Mouse (Mus musculus): ENCODE data around the gene Ppp3ca. TPM values are rescaled to one million over a fixed set of nuclear protein-coding genes. Genes with fewer than 3 reads are reported as not detected.

Gene Ppp3ca
- total RNA-seq, 2 experiments from 2014 or later: 62.0 to 63.1 TPM

DNA sequence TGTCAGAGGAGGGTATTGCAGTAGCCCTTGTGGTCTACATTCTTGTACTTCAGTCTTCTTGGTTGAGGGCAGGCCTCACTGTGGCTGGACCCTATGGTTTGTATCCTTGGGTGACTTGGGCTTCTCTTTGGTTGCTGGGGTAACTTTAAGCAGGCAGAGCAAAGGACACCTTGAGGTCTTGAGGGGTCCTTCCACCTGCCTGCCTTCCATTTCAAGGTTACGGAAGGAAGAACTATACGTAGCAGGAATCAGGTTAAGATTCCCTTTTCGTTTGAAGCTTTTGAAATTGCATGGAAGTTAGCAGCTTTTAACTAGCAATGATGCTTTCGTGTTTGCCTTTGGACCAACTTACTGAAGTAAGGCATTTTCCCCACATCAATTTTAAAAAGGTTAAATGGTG, 51.3 kb downstream of the Ppp3ca start:
- DNase-seq (ENCODE audit: low spot score in 2 of 2): no peak

DNA sequence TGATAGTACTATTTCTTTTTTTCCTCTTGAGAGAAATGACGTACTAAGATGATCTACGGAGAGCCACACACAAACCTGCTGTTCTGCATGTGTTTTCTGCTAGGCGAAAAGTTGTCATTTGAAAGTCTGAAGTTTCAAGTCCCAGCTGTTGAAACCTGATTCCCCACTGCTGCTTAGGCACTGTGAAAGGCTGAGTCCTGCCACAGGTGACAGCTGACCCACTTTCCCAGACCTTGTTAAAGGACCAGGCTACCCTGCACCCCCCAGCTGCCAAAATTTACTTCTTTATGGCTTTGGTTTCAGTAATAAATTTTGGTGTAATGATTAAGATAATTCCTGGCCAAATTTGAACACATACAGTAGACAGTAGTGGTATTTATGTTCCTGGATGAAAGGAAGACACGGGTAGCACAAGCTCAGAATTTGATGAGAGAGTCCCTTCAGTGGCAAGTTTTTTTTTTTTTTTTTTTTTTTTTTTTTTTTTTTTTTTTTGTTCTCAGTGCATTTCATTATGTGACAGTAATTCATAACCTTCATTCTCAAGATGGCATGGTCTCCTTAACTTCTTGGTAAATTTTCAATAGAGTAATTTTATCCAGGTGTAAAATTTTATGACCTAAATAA, 52.0 kb downstream of the Ppp3ca start:
- no peak for DNase-seq (ENCODE audit: low spot score in 2 of 2)

DNA sequence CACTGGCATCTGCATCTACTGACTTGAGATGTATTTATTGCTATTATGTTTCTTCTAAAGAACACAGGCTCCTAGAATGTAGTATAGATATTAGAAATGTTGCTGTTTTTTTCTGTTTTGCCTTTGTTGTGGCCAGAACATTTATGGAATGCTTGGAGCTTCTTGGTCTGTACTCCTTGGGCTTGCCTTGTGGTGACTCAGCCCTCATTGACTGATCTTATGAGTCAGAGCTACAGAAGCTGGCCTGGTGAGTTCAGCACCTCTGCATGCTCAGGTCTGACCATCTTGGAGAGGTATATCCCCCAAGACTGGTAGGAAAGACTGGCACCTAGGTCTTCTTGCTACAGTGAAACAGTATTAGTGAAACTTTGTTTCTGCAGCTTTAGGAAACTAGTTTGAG, 52.6 kb downstream of the Ppp3ca start:
- DNase-seq (ENCODE audit: low spot score in 2 of 2): no peak

DNA sequence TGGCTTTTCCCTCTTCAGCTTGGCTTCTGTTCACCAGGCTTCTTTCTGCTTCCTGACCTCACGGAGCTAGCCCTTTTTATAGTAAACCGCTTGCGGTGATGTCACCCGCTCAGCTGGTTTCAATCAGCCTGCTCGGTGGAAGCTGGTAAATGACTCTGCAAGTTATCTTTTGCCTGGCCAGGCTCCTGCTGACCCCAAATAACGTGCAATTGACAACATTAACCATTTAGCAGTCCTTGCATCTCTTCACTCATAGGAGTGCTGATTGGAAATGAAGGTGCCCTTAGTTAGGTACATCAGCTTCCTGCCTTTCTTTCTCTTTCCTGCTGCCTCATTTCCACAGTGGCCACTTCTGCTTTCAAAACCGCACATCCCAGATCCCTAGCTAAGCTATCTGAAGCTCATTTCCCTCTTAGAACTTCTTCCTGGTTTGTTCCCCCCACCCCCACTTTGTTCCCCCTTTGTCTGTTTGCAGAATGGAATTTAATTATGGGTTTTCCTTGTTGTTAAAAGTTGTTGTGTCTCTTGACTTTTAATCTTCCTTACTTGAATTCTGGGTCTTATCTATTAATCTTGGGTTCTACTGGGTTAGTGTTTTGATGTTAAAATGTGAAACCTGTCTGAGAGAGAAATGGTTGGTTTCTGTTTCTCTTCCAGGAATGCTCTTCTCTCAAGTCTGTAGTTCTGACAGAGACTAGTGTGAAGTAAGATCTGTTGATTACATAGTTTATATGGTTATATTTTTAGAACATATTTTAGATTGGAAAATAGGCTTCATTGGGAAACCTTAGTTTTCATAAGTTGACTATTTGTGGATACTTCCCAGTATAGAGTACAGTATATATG, 55.6 kb downstream of the Ppp3ca start:
- DNase-seq (ENCODE audit: low spot score in 2 of 2): no peak

DNA sequence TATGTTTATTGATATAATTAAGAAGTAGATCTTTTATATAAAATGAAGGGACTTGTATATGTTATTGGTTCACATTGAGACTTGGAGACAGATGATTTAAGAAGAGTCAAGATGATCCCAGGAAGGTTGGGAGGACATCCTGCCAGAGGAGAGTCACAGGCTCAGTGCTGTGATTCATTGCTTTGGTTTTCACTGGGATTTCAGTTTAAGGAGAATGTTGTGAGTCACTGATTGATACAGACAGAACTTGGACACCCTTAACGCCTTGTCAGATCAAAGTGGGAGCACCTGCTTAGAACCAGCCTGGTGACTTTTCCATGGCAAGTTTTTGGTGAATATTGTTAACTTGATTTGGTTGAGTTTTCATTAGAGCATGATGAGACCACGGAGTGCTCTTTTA, 58.0 kb downstream of the Ppp3ca start:
- DNase-seq (ENCODE audit: low spot score in 2 of 2): no peak

DNA sequence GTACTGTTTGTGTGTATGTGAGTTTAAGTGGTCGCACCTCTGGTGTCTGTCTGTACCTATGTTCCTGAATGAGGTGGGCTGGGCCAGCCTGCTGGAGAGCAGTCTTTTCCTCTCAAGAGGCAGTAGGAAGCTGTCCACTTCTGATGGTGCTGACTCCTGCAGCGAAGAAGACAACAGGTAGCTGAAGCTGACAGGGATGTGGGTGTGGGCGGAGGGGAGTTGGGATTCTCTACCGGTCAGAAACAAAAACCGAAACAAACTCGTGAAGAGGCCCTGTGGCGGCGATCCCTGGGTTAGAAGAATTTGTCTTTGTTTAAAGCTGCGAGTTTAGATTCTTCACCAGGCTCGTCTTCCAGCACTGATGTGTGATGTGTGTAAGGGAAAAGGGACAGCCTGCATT, 60.1 kb downstream of the Ppp3ca start:
- no peak for DNase-seq (ENCODE audit: low spot score in 2 of 2)

DNA sequence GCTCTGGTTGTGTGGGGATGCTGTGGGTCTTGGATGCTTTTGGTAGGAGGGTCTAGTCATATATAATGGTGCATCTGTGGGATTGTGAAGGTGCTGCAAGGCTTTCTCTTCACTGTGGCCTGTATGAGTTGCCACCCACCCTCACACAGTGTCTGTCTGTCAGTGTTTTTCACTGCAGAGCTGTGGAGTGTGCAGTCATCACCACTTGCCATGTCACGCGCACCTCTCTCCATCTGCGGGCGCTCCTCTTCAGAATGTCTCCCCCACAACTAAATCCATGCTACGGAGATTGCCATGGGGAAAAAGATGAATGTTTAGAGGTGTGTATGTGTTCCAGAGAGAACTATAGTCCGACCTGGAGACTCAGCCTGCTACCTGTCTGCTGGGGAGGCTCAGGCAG, 61.7 kb downstream of the Ppp3ca start:
- DNase-seq (ENCODE audit: low spot score in 2 of 2): no peak

DNA sequence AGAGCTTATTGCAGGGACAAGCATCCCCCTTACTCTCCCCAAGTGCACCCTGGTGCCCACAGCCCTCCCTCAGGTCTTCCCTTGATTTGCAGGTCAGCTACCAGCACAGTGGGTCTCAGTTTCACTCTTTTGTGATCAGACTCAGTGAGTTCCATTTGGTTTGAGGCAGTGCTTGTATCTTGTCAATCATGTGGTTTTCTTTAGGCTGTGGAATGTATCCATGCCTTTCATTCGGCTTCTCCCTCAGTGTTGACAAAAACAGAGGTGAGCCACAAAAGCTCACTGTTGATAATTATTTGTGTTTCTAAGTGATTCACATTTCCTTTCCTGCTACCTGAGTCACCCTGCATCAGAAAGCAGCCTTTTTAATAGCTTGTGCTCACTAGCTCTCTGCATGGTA, 66.1 kb downstream of the Ppp3ca start:
- DNase-seq (ENCODE audit: low spot score in 2 of 2): no peak

DNA sequence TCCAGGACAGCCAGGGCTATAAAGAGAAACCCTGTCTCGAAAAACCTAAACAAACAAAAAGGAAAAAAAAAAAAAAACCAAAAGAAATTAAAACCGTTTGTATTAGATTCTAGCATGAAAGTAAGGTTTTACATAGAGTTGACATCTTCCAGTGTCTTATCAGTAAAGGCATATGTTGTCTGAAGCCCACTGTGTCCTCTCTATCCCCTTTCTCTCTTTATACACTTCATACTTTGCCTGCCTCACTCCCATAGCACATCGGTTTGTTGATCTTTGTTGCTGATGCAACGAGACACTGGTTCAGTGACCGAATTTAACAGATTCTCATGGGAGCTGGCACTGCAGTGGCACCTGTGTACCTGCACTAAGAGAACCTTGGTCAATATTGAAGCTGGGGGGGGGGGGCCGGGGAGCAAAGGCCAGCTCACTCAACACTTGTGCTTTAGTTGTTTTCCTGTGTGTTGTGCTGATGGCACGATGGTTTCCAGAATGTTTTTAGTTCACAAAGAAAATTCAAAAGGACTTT, 66.9 kb downstream of the Ppp3ca start:
- no peak for DNase-seq (ENCODE audit: low spot score in 2 of 2)

DNA sequence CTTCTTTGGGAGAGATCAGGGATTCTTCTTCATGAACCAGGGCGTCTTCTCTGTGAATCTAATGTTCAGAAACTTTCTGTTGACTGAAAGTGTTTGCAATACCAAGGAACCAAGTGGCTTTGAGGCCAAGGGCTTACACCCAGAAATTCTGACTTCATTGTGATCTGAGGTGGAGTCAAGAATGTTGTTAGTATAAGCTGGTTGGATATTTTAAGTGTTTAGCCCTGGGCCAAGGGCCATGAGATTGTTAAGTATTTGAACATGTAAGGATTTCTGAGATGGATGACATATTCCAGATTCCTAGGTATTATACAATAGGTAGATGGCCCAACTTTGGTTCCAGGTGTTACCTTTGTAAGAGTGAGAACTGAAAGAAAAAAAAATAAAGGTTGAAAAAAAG, 68.5 kb downstream of the Ppp3ca start:
- no peak for DNase-seq (ENCODE audit: low spot score in 2 of 2)

DNA sequence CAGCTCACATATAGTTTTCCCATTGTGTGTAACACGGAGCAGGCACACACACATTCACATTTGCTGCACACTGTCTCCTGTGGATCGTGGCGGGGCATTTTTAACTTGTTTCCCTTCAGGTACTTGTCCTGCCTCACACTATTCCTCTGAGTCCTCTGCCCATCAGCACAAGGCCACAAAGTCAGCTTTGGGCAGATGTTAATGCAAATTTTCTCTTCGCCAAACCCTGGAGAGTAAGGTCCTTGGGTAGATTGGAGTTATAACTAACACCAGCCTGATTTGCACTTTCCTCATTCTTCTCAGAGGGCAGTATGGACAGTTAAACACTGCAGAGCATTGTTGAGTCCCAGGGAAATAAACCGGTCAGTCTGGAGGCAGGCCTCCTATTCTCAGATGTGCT, 69.0 kb downstream of the Ppp3ca start:
- no peak for DNase-seq (ENCODE audit: low spot score in 2 of 2)

DNA sequence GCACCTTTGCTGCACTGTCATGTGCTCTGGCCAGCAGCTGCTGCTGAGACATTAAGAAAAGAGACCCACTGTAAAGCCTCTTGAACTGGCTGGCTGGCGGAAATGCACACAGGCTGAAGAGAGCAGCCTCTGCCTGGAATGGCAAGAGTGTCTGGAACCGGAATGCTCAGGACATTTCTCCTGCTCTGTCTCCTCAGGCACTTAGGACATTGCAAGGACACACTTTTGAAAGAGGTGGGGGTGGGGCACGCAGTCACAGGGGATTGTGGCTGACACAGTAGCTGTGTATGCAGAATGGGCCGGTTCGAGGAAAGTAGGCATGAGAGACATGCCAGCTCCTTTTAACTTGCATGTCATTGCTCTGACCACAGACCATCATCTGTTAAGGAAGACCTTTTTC, 71.7 kb downstream of the Ppp3ca start:
- DNase-seq (ENCODE audit: low spot score in 2 of 2): no peak

DNA sequence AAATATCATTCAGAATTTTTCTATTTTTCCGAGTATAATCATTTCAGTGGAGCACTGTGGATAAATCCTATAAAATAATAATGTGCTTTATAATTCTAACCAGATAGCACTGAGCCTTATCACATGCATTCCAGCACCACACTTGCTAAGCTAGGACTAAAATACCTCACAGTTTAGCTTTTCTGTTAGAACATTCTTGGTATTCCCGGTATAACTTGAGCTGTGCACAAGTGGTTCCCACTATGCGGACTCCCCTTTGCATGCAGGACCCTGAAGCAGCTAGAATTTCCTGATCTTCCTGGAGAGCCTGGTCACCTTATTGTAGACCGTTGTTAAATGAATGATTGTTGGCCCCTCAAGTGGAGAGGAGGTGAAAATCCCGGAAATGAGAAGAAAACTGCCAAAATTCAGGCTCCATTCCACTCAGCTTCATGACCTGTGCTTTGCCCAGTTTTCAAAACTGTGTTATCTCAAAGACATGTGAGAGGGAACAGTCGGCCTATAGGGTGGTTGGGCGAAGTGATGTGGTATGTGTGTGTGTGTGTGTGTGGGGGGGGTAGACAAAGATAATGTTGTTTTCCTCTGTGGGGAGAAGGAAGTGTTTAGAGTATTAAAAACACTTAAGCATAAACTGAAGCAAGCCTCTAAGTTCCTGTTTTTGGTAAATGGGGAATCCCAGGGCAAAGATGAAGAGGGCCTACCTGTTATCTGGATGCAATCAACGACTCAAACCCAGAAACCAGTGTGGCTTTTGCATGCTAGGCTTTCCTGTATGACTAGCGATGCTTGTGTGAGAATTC, 72.5 kb downstream of the Ppp3ca start:
- DNase-seq (ENCODE audit: low spot score in 2 of 2): no peak

DNA sequence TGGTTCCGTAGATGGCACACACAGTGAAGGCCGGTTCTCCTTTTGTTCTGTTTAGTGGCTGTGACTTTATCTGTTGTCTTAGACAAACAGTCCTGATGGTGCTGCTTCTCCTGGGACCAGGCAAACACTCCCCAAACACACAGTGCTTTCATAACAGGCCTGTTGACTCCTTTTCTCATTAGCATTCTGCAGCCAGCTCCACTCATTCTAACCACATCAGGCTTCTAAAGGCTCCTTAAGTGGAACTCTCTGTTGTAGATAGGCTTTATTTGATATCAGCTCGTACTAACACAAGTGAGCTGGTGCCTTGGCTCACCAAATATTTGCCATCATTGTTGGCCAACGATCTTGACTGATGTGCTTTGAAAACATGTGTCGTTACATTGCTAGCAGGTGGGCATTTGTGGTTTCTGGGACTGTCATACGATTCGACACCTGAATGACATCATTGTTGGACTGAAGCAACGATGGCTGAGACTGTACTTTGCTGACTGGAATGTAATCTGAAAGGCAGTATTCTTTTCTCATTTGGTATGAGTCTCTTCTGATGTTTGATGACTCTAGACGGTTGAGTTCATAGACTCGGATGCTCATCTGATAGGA, 74.5 kb downstream of the Ppp3ca start:
- DNase-seq (ENCODE audit: low spot score in 2 of 2): no peak

DNA sequence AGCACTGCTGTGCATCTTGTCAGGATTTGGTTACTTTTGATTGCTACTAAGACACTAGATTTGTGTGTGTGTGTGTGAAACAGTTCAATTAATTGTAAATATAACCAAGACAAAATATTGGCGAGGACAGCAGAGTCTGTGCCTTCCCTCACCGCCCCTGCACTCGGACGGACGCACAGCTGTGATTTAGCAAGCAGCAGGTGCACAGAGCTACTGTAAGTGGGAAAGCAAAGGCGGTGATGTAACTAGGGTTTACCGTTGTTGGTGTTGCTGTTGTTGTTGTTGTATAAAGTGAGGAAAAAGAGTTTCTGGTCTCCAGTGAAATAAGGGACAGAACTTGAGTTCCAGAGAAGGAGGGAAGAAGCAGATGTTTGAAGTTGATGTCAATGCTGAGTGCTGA, 75.5 kb downstream of the Ppp3ca start:
- no peak for DNase-seq (ENCODE audit: low spot score in 2 of 2)

DNA sequence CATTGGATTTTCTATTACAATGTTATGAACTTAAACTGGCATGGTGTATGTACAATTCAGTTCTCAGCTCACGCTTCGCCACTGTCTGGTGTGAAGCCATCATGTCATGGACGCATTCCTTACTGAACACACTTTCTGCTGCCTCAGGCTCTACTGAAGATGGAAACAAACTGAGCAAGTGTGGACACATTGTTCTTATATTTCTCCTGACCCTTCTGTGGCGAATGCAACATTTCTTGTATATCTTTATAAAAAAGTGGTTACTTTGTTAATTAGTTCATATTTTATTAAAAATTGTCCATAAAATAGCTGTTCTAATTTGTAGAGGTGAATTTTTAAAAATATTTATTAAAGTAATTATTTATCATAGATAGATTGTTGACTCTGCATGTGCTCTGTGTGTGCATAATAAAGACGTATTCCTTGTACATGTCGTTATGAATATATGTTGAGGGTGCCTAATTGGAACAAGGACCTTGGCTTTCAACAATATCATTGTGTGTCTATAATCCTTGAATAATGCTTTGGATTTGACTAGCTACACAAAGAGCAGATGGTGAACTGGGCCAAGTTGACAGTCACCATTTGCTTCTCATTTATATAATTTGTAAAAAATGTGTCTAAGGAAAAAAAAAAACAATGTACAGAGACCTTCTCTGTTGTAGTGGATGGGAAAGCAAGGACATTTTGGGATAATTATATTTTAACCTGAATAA, 79.0 kb downstream of the Ppp3ca start:
- DNase-seq (ENCODE audit: low spot score in 2 of 2): no peak

DNA sequence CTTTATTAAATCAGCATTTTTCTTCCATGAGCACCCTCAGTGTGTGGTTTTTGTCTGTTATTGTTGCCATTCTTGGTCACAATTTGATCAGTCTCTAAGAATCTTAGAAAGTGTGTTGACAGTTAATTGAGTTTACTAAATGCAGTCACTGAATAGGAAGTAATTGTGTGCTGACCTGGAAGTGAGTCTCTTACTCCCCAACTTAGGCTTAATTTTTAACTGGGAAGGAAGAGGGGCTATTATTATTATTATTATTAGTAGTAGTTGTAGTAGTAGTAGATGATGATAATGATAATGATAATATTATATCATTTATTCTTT, 79.5 kb downstream of the Ppp3ca start:
- no peak for DNase-seq (ENCODE audit: low spot score in 2 of 2)

DNA sequence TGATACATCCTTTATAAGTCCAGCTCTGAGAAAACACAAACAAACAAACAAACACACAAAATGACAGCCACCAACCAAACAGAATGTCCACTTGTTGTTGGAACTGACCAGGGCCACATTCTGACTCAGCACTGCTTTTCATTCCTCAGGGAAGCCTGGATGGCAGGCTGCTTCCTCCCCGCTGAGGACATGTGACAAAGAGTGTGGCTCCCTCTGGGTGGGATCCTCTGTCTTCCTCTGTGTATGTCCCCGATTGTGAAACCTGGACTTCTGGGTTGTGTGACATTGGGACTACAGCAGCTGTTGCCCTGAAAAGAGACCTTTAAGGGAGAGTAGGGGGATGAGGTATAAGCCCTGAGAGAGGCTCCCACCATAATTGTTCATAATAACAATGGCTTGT, 80.0 kb downstream of the Ppp3ca start:
- DNase-seq (ENCODE audit: low spot score in 2 of 2): no peak

DNA sequence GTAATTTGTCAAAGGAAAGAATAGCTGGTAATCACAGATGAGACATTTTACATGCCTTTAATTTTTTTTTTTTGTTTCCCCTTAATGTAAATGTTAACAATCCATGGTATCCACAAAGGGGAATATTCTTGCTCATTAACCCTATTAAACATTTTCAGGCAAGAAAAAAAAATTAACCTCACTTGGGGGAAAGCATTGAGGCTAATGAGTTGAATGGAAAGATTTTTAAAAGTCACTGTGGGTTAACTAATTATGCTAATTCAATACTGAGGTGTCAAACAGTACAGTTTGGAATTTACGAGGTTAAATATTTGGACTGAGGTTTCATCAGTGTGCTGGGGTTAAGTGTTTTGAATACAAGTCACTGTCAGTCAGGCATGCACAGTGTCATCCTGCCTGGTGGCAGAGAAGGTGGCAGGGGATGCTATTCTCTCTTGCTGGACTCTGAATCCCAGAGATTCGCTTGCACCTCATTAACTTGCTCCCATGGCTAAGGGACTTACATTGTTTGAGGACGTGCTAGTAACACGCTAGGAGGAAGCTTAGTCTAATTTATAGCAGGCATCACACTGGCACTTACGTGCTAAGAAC, 82.3 kb downstream of the Ppp3ca start:
- DNase-seq (ENCODE audit: low spot score in 2 of 2): no peak

DNA sequence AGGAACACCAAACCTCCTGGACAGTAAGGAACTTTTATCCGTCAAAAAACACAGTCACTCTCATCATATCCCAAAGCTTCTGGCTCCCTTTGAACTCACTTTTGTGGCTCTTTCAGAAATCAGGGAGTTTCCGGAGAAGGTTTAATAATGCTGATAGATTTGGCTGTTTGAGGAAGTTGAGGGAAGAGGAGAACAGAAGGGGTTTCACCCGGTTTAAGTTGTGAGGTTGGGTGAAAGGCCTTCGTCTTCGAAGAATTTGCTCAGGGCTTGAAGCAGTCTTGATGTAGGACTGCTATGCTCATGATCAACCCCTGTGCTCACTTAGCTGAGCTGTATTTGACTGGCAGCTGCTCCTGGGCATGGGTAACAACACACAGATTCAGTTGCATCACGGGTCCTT, 86.2 kb downstream of the Ppp3ca start:
- no peak for DNase-seq (ENCODE audit: low spot score in 2 of 2)

DNA sequence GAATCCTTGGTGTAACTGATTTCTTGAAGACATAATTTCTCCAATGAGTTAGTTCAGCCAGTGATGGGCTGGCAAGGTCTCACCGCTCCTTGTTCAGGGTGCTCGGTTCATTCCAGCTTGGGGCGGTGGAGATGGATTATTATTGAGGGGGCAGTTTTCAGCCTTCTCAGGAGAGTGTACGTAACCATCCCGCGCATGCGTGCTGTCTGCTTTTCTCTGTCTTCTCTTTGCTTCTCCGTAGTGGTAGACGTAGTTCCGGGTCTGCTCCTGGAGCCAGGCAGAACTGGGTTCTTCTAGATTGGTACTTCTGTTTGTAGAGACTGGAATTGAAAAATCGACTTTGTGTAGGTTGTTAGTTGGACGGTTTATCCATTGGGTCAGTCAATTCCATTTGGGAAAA, 89.5 kb downstream of the Ppp3ca start:
- DNase-seq (ENCODE audit: low spot score in 2 of 2): no peak
